Mouse (Mus musculus) kidney, postnatal 0 days (tissue): Measurements from ENCODE around the gene Lcorl. TPM values are rescaled to one million over a fixed set of nuclear protein-coding genes. Genes with fewer than 3 reads are reported as not detected.
A peak's percentile ranks its signal among the peaks of the same experiment; 100 is the strongest.

Source experiments
- ATAC-seq: fragments of 200-750 bp; cut with Nextera tagmentation; replicated peaks from 2 replicates; pipeline ENCODE4 v1.8.0; 2017; ENCODE audit warnings: low read depth, moderate number of reproducible peaks, moderate TSS enrichment, moderate library complexity; ENCODE audit not compliant: low FRiP score
- DNase-seq: peaks from one replicate; pipeline ENCODE4 v3.0.0-alpha.2; 2016; ENCODE audit warnings: low spot score
- H3K27ac ChIP-seq: fragments of 300-500 bp; sonication (generic); 2 replicates; pipeline ENCODE4 v1.5.1; 2014; ENCODE audit warnings: mild to moderate bottlenecking
- H3K27me3 ChIP-seq: fragments of 300-500 bp; sonication (generic); 2 replicates; pipeline ENCODE4 v1.6.1; 2014; ENCODE audit warnings: low read length, mixed read lengths; ENCODE audit not compliant: insufficient read depth
- H3K36me3 ChIP-seq: fragments of 300-500 bp; sonication (generic); 2 replicates; pipeline ENCODE4 v1.6.1; 2014; ENCODE audit warnings: low read length, mixed read lengths; ENCODE audit not compliant: insufficient read depth
- H3K4me1 ChIP-seq: fragments of 300-500 bp; sonication (generic); replicated peaks from 2 replicates; pipeline ENCODE4 v1.6.1; 2014; ENCODE audit warnings: antibody characterized with exemption, low read length, mixed read lengths; ENCODE audit not compliant: insufficient read depth
- H3K4me2 ChIP-seq: fragments of 300-500 bp; sonication (generic); 2 replicates; pipeline ENCODE4 v1.6.1; 2014; ENCODE audit warnings: mild to moderate bottlenecking, low read length, moderate library complexity, mixed read lengths
- H3K4me3 ChIP-seq: fragments of 300-500 bp; sonication (generic); replicated peaks from 2 replicates; pipeline ENCODE4 v1.5.1; 2014; ENCODE audit warnings: low read depth, low read length
- H3K9ac ChIP-seq: fragments of 300-500 bp; sonication (generic); 2 replicates; pipeline ENCODE4 v1.6.1; 2014; ENCODE audit warnings: low read depth, low read length
- H3K9me3 ChIP-seq: fragments of 300-500 bp; sonication (generic); replicated peaks from 2 replicates; pipeline ENCODE4 v1.6.1; 2016; ENCODE audit warnings: low read length, inconsistent platforms, mixed read lengths
- CTCF ChIP-seq: IDR thresholded peaks from 2 replicates; pipeline ENCODE4 v1.5.1; 2016; ENCODE audit warnings: antibody characterized with exemption, low read depth, mild to moderate bottlenecking, moderate library complexity
- WGBS: fragments of 180-500 bp; shearing (Covaris S2); extraction: QIAGEN DNeasy Blood & Tissue Kit; methylation state at CpG from one replicate; pipeline ENCODE4 v1.1.7; 2014; 5-methylcytosine and 5-hydroxymethylcytosine counted together
- polyA plus RNA-seq: library from polyadenylated mRNA; unstranded; fragments of >200 nt; fragmentation: Nextera tagmentation; extraction: Ambion mirVana; gene quantifications from 2 replicates; pipeline ENCODE4 v1.2.1, GENCODE M21; 2015

Lcorl gene
- polyA plus RNA-seq: 20.3 and 23.1 TPM in 2 replicates

DNA sequence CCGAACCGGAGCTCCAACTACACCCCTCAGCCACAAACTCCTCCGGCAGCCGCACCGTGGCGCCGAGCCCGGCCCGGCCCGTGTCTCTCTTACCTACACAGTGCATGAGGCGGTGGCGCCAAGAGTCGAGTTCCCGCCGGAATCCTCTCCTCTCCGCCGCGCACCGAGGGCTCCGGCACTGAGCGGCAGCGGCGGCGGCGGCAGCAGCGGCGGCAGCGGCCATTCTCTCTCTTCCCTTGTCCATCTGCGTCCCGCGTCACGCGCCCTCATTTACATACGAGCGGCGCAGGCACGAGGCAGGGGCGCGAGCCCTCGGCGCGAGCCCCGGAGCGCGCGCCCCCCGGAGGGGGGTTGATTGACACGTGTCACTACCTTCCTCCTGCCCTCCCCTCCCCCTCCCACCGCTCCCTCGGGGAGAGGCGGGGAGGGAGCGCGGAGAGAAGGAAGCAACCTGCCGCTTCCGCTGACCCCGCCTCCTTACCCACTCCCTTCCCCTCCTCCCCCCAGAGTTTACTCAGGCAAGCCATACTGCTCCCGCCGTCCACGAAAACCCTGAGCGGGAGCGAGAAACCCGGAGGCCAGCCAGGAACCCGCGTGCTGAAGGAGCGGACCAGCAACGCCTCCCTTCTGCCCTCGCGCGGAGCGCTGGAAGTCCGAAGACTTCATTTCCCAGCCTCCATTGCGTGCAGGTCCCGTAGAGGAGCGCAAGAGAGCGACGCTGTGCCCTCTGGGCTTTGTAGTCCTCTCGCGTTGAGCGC lies at the start of gene Lcorl:
TSS of gene Lcorl (minus strand) at position 362 of the 758 bp plus-strand sequence.
- peak; percentile 38; the same call in 1 of the 2 replicates for TF ChIP-seq CTCF
- under 1% methylated on average over 55 of the region's 79 CpGs for WGBS
- peak within 1 kb of the TSS; percentile 99 for H3K4me3 ChIP-seq
- no peaks in the 10 kb centered on the region for H3K9me3 ChIP-seq
- peak within 1 kb of the TSS; percentile 94 for H3K9ac ChIP-seq
- ATAC-seq: peak; percentile 94
- H3K27ac ChIP-seq: peak within 1 kb of the TSS; percentile 98
- H3K36me3 ChIP-seq: no peaks in the 10 kb centered on the region
- H3K4me1 ChIP-seq: no peaks in the 10 kb centered on the region
- peak within 1 kb of the TSS; percentile 88 for H3K4me2 ChIP-seq
- peak; percentile 98 for DNase-seq
- no peaks in the 10 kb centered on the region for H3K27me3 ChIP-seq

DNA sequence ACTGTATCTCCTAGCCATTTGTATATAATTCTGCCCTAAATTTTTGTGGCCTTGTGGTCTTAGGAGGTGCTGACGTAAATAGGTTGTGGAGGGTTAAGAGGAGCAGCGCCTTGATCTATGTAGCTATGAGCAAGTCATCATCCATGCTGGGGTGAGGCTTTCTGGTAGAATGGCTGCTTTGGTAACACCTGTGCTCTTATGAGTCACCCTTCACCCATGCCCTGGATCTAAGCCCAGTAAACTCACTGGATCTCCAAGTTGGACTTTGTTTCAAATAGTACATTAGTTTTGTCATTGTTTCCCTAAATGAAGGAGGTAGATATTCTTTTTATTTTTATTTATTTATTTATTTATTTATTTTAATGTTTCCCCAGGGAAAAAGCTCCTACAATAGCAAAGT lies 47.3 kb upstream of the Lcorl start:
- Histone ChIP-seq H3K27me3 (no peaks in the 10 kb centered on the region), H3K9me3 (no peaks in the 10 kb centered on the region; the same call in 1 of the 2 replicates), H3K4me3 (no peak overlapping the region), H3K27ac (no peak overlapping the region), H3K36me3 (no peaks in the 10 kb centered on the region), H3K4me1 (no peaks in the 10 kb centered on the region), H3K9ac (no peak overlapping the region), H3K4me2 (no peak overlapping the region)
- DNase-seq (no peak), ATAC-seq (no peak)
- no peak for TF ChIP-seq CTCF
- 88% methylated on average over 2 of the region's 2 CpGs for WGBS

DNA sequence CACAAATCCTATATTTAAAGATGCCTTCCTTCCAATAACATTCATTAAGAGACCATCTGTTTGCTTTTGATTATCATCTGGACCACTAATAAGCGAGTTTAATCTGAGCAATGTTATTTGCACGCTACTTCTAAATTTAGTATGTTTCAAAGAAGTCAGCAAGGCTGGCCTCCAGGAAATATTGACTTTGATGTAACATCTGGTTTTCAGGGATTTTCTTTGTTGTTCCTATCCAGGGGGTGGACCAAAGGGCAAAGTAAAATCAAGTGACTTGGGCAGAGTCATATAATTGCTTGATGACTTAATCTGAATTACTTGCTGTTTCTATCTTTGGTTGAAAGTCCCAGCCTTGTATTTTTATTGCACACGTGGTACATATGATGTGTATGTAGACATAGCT lies 45.8 kb upstream of the Lcorl start:
- TF ChIP-seq CTCF: no peak
- no peak overlapping the region for H3K9ac ChIP-seq
- H3K27ac ChIP-seq: no peak overlapping the region
- H3K36me3 ChIP-seq: no peaks in the 10 kb centered on the region
- no peak overlapping the region for H3K4me3 ChIP-seq
- 61% methylated on average over 3 of the region's 3 CpGs for WGBS
- no peaks in the 10 kb centered on the region for H3K4me1 ChIP-seq
- no peaks in the 10 kb centered on the region for H3K9me3 ChIP-seq
- no peak overlapping the region for H3K4me2 ChIP-seq
- no peak for DNase-seq
- ATAC-seq: no peak
- no peaks in the 10 kb centered on the region for H3K27me3 ChIP-seq

DNA sequence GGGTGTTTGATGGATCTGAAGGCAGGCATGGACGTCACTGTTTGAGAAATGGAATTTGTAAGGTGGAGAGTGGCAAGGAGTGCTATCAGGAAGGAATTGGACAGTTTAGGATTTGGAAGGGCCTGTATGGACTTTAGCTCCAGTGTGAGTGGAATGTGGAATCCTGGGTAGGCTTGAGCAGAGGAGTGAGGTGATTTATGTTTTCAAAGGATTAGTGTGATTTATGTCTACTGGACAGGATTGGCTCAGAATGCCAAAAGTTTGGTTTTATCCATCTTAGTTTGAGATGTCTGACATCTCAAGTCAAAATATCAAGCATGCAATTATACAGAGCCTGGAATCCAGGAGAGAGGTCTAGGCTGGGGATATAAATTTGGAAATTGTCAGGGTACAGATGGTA lies 37.9 kb upstream of the Lcorl start:
- H3K27ac ChIP-seq: no peak overlapping the region
- H3K9ac ChIP-seq: no peak overlapping the region
- H3K36me3 ChIP-seq: no peaks in the 10 kb centered on the region
- H3K4me2 ChIP-seq: no peak overlapping the region
- WGBS: 42% methylated on average over 1 of the region's 1 CpGs
- ATAC-seq (no peak), DNase-seq (no peak)
- H3K9me3 ChIP-seq: no peaks in the 10 kb centered on the region
- no peaks in the 10 kb centered on the region for H3K27me3 ChIP-seq
- H3K4me1 ChIP-seq: peaks cover 4% of the 10 kb centered on the region
- TF ChIP-seq CTCF: no peak
- H3K4me3 ChIP-seq: no peak overlapping the region

DNA sequence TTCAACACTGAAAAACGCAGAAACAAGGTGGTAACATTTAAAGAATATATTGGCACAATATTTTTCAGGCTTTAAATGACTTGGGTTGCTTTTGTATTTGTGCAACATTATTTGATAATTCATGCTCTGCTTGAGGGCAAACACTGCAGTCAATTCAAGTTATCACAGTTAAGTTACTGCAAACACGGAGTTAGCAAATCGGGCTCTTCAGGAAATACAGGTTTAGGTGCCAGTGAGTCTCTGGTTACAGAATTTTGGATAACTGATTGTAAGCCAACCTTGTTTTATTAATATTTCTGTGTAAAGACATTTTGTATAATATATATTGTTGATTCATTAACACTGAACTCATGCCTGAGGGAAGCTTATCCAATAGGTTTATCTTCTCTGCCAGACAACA lies 36.3 kb upstream of the Lcorl start:
- 78% methylated on average over 3 of the region's 3 CpGs for WGBS

DNA sequence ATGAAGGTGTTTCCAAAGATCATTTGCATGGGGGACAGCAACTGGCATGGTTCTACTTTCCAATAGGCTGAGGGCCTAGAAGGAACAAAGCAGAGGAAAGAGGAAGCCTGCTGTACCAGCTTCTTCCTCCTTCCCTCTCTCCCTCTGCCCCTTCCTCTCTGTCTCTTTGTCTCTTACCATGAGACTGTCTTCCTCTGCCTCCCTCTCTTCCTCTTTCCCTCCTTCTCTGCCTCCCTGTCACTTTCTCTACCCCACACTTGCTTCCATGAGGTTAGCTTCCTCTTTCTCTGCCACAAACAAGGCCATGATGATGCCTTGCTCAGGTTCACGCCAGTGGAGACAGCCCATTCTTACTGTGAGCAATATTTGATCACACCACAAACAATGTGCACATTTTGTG lies 18.9 kb upstream of the Lcorl start:
- no peaks in the 10 kb centered on the region for H3K4me1 ChIP-seq
- H3K9ac ChIP-seq: no peak overlapping the region
- no peaks in the 10 kb centered on the region for H3K36me3 ChIP-seq
- H3K4me3 ChIP-seq: no peak overlapping the region
- H3K27me3 ChIP-seq: no peaks in the 10 kb centered on the region
- DNase-seq (no peak), ATAC-seq (no peak)
- H3K4me2 ChIP-seq: no peak overlapping the region
- 96% methylated on average over 1 of the region's 1 CpGs for WGBS
- no peak for TF ChIP-seq CTCF
- H3K27ac ChIP-seq: no peak overlapping the region
- no peaks in the 10 kb centered on the region for H3K9me3 ChIP-seq

More for the DNA sequence above, 36.3 kb upstream of the Lcorl start:
- Histone ChIP-seq H3K9me3 (no peaks in the 10 kb centered on the region), H3K9ac (no peak overlapping the region), H3K4me3 (no peak overlapping the region), H3K4me1 (peaks cover 4% of the 10 kb centered on the region), H3K27ac (no peak overlapping the region), H3K27me3 (no peaks in the 10 kb centered on the region), H3K36me3 (no peaks in the 10 kb centered on the region), H3K4me2 (no peak overlapping the region)
- no peak for ATAC-seq
- DNase-seq: no peak
- no peak for TF ChIP-seq CTCF
